Mouse (Mus musculus) layer of hippocampus, adult 9-11 months (tissue): ENCODE measurements at regions not wholly inside any gene's neighbourhood (a gene's known extent, or its start where the extent isn't known, plus 50 kb on each side); places are given as distances from the start of the nearest gene placed in this dataset.

Experiments used
- DNase-seq: peaks from one replicate; pipeline ENCODE4 v3.0.0; 2022

- DNase-seq = no peak
Observed at GRCm38 (mm10) chr13:51345839-51346550, 62.4 kb upstream of the S1pr3 start.

GRCm38 (mm10) chr13:51348707-51349106 lies 59.7 kb upstream of the S1pr3 start:
- no peak for DNase-seq

DNA sequence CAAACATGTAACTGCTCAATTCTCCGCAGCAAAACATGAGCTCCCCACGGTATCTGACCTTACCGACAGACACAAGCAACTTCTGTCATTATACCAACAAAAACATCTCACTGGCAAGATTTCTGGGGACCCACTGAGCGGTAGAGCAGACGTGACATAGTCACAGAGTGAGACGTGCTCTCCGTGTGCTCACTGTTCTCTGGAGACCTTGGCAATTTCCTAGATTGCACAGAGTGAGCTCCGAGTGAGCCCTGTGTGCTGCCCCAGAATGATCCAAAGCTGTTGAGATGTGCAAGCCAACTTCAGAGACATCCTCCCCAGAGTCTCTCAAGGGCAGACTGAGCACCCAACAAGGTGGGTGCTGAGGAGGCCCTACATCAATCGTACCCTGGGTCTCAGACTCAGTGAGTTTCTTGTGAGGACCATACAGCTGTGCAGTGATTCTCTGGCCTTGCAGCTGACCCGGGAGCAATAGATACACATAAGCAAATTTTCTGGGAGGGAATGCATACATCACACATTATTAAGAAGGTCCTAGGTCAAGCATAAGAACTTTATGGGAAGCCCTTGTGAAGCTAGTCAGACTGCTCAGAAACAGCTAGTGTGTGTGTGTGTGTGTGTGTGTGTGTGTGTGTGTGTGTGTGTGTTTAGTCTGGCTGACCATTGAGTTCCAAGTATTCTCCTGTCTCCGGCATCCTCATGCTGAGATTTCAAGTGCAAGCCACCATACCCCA lies 58.5 kb upstream of the S1pr3 start:
- DNase-seq = no peak

GRCm38 (mm10) chr13:51352874-51353273 lies 55.6 kb upstream of the S1pr3 start:
- no peak for DNase-seq

DNA sequence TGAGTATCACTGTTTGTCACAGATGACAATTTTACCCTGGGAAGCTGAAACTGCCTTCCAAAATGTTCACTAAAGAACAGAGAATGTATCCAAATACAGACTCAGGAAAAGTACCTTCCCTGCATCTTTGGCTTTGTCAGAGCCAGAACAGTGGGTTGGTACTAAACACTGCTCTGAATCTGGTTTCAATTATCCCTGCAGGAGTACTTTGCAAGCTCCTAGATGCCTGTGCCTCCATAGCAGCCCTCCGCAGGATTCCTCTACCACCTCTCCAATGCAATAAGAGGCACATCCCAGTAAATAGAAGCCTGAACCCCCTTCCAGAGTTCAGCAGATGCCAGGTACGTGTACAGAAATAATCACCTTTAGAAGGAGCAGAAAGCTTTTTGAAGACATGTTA lies 52.9 kb upstream of the S1pr3 start:
- no peak for DNase-seq
